Mouse (Mus musculus): Measurements from ENCODE around the gene Ppara. TPM values are rescaled to one million over a fixed set of nuclear protein-coding genes. Genes with fewer than 3 reads are reported as not detected.

Gene Ppara
- polyA plus RNA-seq, 1 experiment from 2014 or later = 2.9 TPM

DNA sequence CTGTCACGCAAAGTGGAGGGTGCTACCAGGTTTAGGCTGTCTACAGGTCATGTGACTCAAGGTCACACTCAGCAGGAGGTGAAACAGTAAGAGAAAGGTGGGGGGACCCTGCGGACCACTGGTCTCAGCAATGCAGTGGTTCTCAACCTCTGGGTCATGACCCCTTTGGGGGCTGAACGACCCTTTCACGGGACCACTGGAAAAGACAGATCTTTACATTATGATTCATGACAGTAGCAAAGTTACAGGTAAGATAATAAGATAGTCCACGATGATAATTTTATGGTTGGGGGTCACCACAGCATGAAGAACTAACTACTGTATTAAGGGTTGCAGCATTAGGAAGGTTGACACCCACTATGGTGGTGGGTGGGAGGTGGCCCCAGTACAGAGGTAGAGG is 18.2 kb upstream of the Ppara start:
- Histone ChIP-seq H3K27ac (ENCODE audit: low read depth, low read length) (no peak overlapping the region), H3K9ac (ENCODE audit: low read depth, low read length) (no peak overlapping the region), H3K9me3 (ENCODE audit: control insufficient read depth, low read length) (no peaks in the 10 kb centered on the region), H3K4me2 (ENCODE audit: low read length) (no peak overlapping the region), H3K27me3 (replicated peaks; ENCODE audit: control insufficient read depth, insufficient read depth, low read length) (no peaks in the 10 kb centered on the region; the same call in 1 of the 2 replicates), H3K4me3 (ENCODE audit: low read length) (no peak overlapping the region), H3K4me1 (ENCODE audit: control insufficient read depth, insufficient read depth, low read depth, low read length) (no peaks in the 10 kb centered on the region), H3K36me3 (ENCODE audit: control insufficient read depth, insufficient read depth, low read length) (no peaks in the 10 kb centered on the region)
- WGBS = 83% methylated on average over 5 of the region's 5 CpGs
- no peak for ATAC-seq

DNA sequence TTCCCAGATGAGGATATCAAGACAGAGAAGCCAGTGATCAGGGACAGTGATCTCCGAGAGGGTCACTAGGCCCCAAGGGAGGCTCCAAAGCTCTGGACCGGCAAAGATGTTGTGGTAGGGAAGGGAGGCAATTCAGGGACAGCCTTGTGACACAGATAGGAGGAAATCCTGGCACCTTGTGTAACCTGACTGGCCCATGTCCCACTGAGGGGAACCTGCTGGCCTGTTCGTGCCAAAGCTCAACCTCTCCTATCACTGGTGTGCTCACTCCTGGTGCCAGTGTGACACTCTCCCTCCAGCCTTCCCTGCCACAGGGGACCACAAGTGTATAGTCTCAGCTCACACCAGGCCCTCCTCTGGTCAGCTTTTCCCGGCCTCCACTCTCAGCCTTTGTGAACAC is 17.8 kb upstream of the Ppara start:
- Histone ChIP-seq H3K4me3 (ENCODE audit: low read length) (no peak overlapping the region), H3K36me3 (ENCODE audit: control insufficient read depth, insufficient read depth, low read length) (no peaks in the 10 kb centered on the region), H3K9me3 (ENCODE audit: control insufficient read depth, low read length) (no peaks in the 10 kb centered on the region), H3K9ac (ENCODE audit: low read depth, low read length) (no peak overlapping the region), H3K4me2 (ENCODE audit: low read length) (no peak overlapping the region), H3K4me1 (ENCODE audit: control insufficient read depth, insufficient read depth, low read depth, low read length) (no peaks in the 10 kb centered on the region), H3K27me3 (replicated peaks; ENCODE audit: control insufficient read depth, insufficient read depth, low read length) (no peaks in the 10 kb centered on the region; the same call in 1 of the 2 replicates), H3K27ac (ENCODE audit: low read depth, low read length) (no peak overlapping the region)
- WGBS = 63% methylated on average over 4 of the region's 4 CpGs
- ATAC-seq = no peak

DNA sequence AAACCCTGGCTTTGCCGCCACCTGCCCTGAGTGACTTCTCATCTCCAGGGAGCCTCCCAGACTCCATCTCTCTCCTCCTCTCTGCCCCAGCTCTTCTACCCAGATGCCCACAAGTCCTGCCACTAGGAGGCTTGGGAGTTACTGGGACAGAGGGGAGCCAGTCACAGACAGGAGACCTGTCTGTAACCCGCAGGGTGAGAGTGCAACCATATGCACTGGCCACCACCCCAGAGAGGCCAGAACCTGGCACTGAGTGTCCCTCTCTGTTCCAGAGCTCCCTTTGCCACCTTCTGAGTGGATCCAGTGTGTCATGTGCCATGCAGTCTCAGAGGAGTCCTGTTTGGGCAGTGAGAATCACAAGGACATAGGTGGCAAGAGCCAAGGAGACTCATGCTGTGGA is 17.0 kb upstream of the Ppara start:
- Histone ChIP-seq H3K27me3 (replicated peaks; ENCODE audit: control insufficient read depth, insufficient read depth, low read length) (no peaks in the 10 kb centered on the region; the same call in 1 of the 2 replicates), H3K27ac (ENCODE audit: low read depth, low read length) (no peak overlapping the region), H3K9ac (ENCODE audit: low read depth, low read length) (no peak overlapping the region), H3K4me2 (ENCODE audit: low read length) (no peak overlapping the region), H3K4me1 (ENCODE audit: control insufficient read depth, insufficient read depth, low read depth, low read length) (no peaks in the 10 kb centered on the region), H3K9me3 (ENCODE audit: control insufficient read depth, low read length) (no peaks in the 10 kb centered on the region), H3K4me3 (ENCODE audit: low read length) (no peak overlapping the region), H3K36me3 (ENCODE audit: control insufficient read depth, insufficient read depth, low read length) (no peaks in the 10 kb centered on the region)
- ATAC-seq = no peak
- WGBS = 75% methylated on average over 2 of the region's 2 CpGs

DNA sequence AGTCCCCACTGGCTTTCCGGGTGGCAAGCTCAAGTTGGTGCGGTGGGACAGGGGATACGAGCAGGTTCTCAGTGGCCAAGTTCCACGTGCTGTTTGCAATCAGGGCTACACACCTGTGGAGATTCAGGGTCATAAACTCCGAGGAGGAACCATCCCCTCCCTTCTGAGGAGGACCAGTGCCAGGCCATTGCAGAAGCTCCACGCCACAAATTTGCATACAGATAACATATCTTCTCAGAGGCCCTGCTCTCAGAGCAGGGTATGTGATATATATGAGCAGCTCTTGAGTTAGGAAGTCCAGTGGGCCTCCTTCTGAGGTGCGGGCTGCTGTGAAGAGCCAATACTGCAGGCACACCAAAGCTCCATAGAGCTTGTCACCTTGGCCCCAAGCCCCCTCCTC is 15.8 kb upstream of the Ppara start:
- no peak overlapping the region for H3K4me2 ChIP-seq (ENCODE audit: low read length)
- no peak for ATAC-seq
- H3K4me1 ChIP-seq (ENCODE audit: control insufficient read depth, insufficient read depth, low read depth, low read length) = no peaks in the 10 kb centered on the region
- no peak overlapping the region for H3K4me3 ChIP-seq (ENCODE audit: low read length)
- H3K9ac ChIP-seq (ENCODE audit: low read depth, low read length) = no peak overlapping the region
- no peak overlapping the region for H3K27ac ChIP-seq (ENCODE audit: low read depth, low read length)
- WGBS = 88% methylated on average over 7 of the region's 7 CpGs
- no peaks in the 10 kb centered on the region for H3K9me3 ChIP-seq (ENCODE audit: control insufficient read depth, low read length)
- no peaks in the 10 kb centered on the region; the same call in 1 of the 2 replicates for H3K27me3 ChIP-seq (replicated peaks; ENCODE audit: control insufficient read depth, insufficient read depth, low read length)
- no peaks in the 10 kb centered on the region for H3K36me3 ChIP-seq (ENCODE audit: control insufficient read depth, insufficient read depth, low read length)

DNA sequence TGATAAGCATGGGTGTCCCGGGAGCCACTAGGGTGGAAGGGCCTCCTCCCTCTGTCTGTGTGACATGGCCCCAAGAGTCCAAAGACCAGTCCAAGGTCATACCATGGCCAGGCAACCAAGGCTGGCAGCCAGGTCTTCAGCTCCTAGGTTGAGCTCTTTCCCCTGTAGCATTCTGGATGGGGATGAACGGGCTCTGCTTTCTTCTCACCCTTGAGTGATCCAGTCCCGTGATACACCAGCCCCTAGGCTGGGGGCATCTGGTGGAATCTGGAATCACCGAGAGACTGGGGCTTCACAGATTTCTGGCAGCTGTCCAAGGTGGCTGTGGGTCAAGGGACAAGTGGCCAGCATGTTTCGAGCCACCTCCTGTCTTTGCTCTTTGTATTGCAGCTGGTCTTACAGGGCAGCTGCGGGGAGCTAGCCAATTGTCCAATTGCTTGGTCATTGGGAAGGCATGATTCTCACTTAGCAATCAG is 14.4 kb upstream of the Ppara start:
- no peaks in the 10 kb centered on the region for H3K9me3 ChIP-seq (ENCODE audit: control insufficient read depth, low read length)
- no peaks in the 10 kb centered on the region for H3K36me3 ChIP-seq (ENCODE audit: control insufficient read depth, insufficient read depth, low read length)
- peaks cover 5% of the 10 kb centered on the region; the same call in 1 of the 2 replicates for H3K4me1 ChIP-seq (ENCODE audit: control insufficient read depth, insufficient read depth, low read depth, low read length)
- no peaks in the 10 kb centered on the region for H3K27me3 ChIP-seq (replicated peaks; ENCODE audit: control insufficient read depth, insufficient read depth, low read length)
- no peak overlapping the region for H3K4me2 ChIP-seq (ENCODE audit: low read length)
- WGBS = 67% methylated on average over 6 of the region's 6 CpGs
- ATAC-seq = no peak
- H3K4me3 ChIP-seq (ENCODE audit: low read length) = no peak overlapping the region
- H3K9ac ChIP-seq (ENCODE audit: low read depth, low read length) = no peak overlapping the region
- H3K27ac ChIP-seq (ENCODE audit: low read depth, low read length) = no peak overlapping the region

DNA sequence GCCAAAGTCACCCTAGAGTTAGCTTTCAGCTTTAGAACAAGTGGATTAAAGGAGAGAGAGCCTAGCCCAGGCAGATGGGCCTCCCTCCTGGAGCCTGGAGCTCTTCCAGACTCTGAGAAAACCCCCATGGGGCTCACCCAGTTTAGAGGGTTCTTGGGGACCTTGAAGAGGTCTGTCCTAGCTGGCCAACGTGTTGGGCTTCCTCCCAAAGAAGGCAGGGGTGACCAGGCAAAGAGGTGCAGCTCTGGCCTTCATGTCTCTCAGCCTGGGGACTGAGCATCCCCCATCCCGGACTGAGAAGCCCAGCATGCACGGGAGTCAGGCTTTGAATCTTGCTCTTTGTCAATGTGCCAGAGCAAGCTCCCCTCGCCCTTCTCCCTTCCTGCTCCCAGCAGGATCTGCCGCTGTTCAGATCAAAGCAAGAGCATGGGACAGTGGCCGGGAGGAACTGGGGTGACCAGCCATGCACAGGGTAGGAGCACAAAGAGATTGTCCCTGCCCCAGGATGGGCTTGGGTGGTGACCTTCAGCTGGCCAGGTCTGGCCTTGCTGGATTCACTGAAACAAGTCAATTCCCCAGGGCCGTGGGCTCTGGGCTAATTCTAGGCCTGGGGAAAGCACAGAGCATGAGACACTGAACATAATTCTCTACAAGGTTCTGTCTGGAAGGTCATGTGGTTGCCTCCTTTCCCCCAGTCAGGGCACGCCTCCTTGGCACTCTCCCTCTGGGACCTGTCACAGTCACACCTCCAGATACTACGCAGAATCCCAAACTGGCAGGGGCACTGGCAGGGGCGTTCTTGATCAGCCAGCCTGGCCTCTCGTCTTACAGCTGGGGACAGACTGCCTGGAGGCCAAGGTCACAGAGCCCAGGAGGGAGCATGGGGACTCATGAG is 10.3 kb upstream of the Ppara start:
- WGBS = 42% methylated on average over 10 of the region's 11 CpGs
- Histone ChIP-seq H3K4me2 (ENCODE audit: low read length) (no peak overlapping the region), H3K4me3 (ENCODE audit: low read length) (no peak overlapping the region), H3K9me3 (ENCODE audit: control insufficient read depth, low read length) (no peaks in the 10 kb centered on the region), H3K27me3 (replicated peaks; ENCODE audit: control insufficient read depth, insufficient read depth, low read length) (no peaks in the 10 kb centered on the region; the same call in 1 of the 2 replicates), H3K9ac (ENCODE audit: low read depth, low read length) (no peak overlapping the region; the same call in 1 of the 2 replicates), H3K36me3 (ENCODE audit: control insufficient read depth, insufficient read depth, low read length) (no peaks in the 10 kb centered on the region), H3K4me1 (ENCODE audit: control insufficient read depth, insufficient read depth, low read depth, low read length) (peaks cover 5% of the 10 kb centered on the region; the same call in 1 of the 2 replicates), H3K27ac (ENCODE audit: low read depth, low read length) (no peak overlapping the region)
- ATAC-seq = no peak

DNA sequence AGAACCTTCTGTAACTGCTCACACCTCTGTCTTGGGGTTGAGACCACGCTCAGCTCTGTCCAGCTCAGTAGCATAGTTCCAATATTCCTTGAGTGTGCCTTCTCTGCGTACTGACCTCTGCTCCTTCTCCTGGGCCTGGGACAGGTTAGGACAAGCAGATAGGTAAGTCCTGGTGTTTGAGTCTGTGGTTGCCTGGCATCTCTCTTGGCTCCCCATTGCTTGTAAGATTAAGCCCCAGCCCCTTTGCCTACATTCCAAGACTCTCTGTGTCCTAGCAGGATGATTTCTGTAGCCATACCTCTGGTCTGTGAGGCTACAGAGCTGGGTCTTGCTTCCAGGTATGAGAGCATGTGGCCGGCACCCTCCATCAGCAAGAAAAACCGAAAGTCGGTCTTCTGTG is 6.6 kb upstream of the Ppara start:
- Histone ChIP-seq H3K27ac (ENCODE audit: low read depth, low read length) (no peak overlapping the region), H3K27me3 (replicated peaks; ENCODE audit: control insufficient read depth, insufficient read depth, low read length) (peaks cover 15% of the 10 kb centered on the region), H3K4me2 (ENCODE audit: low read length) (no peak overlapping the region), H3K9ac (ENCODE audit: low read depth, low read length) (no peak overlapping the region), H3K9me3 (ENCODE audit: control insufficient read depth, low read length) (no peaks in the 10 kb centered on the region), H3K4me3 (ENCODE audit: low read length) (no peak overlapping the region), H3K36me3 (ENCODE audit: control insufficient read depth, insufficient read depth, low read length) (no peaks in the 10 kb centered on the region), H3K4me1 (ENCODE audit: control insufficient read depth, insufficient read depth, low read depth, low read length) (peaks cover 5% of the 10 kb centered on the region; the same call in 1 of the 2 replicates)
- no peak for ATAC-seq
- WGBS = 93% methylated on average over 5 of the region's 5 CpGs

DNA sequence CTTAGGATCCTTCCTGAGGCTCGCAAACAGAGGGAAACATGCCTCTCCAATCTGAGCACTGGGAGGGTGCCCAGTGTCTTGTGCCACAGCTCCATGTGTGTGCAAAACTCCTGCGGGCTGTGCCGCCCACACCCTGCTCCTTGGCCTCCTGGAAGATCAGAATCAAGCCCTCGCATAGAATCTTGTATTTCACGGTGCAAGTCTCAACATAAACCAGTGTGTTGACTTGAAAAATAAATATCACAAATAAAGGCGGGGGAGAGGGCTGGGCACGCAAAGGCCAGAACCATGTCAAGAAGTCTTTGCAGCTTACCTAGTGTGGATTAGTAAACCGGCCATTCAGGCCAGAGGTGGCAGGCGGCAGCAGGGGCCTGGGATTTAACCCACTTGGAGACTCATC is 5.5 kb upstream of the Ppara start:
- Histone ChIP-seq H3K9ac (ENCODE audit: low read depth, low read length) (no peak overlapping the region), H3K27me3 (replicated peaks; ENCODE audit: control insufficient read depth, insufficient read depth, low read length) (peaks cover 24% of the 10 kb centered on the region), H3K4me3 (ENCODE audit: low read length) (no peak overlapping the region), H3K4me2 (ENCODE audit: low read length) (no peak overlapping the region), H3K9me3 (ENCODE audit: control insufficient read depth, low read length) (no peaks in the 10 kb centered on the region), H3K36me3 (ENCODE audit: control insufficient read depth, insufficient read depth, low read length) (no peaks in the 10 kb centered on the region), H3K27ac (ENCODE audit: low read depth, low read length) (no peak overlapping the region), H3K4me1 (ENCODE audit: control insufficient read depth, insufficient read depth, low read depth, low read length) (peaks cover 4% of the 10 kb centered on the region; the same call in 1 of the 2 replicates)
- ATAC-seq = no peak
- 87% methylated on average over 9 of the region's 9 CpGs for WGBS

DNA sequence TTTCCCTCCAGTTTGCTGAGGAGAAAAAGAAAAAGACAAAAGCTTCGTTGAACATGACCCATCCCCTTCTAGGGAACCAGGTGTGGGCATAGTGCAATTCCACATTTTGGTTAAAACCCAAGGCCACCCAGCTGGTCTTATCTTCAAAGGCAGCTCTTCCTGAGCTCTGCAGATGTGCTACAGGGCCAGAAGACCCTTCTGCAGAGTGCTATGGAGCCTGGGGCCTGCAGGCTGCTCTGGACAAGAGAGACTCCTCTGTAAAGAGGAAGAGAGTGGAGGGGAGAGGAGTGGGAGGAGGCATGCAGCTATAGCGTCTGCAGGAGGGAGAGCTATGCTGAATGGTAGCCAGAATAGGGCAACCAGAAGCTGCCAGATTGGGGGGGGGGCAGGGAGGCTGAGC is 4.8 kb upstream of the Ppara start:
- peaks cover 28% of the 10 kb centered on the region for H3K27me3 ChIP-seq (replicated peaks; ENCODE audit: control insufficient read depth, insufficient read depth, low read length)
- H3K9ac ChIP-seq (ENCODE audit: low read depth, low read length) = no peak overlapping the region
- H3K4me3 ChIP-seq (ENCODE audit: low read length) = no peak overlapping the region
- no peaks in the 10 kb centered on the region for H3K36me3 ChIP-seq (ENCODE audit: control insufficient read depth, insufficient read depth, low read length)
- no peak overlapping the region for H3K4me2 ChIP-seq (ENCODE audit: low read length)
- ATAC-seq = no peak
- 54% methylated on average over 2 of the region's 2 CpGs for WGBS
- no peak overlapping the region for H3K27ac ChIP-seq (ENCODE audit: low read depth, low read length)
- H3K9me3 ChIP-seq (ENCODE audit: control insufficient read depth, low read length) = no peaks in the 10 kb centered on the region
- peaks cover 2% of the 10 kb centered on the region for H3K4me1 ChIP-seq (ENCODE audit: control insufficient read depth, insufficient read depth, low read depth, low read length)
